Mouse (Mus musculus) lung, adult 2 months (tissue): ENCODE results near the gene Erg.

ENCODE experiments used
- CTCF ChIP-seq: fragments of 200-500 bp; IDR thresholded peaks from 2 replicates; pipeline ENCODE4 v1.5.1; 2011; ENCODE audit warnings: mild to moderate bottlenecking, low read length, control low read depth; ENCODE audit not compliant: insufficient read depth
- POLR2A ChIP-seq: fragments of 200-500 bp; IDR thresholded peaks from 2 replicates; pipeline ENCODE4 v1.6.1; 2011; ENCODE audit warnings: low read depth, mild to moderate bottlenecking, control low read depth, low read length, borderline replicate concordance; ENCODE audit errors: extremely low read depth

- TF ChIP-seq POLR2A (no peak), CTCF (no peak)
Measured at GRCm38 (mm10) chr16:95631816-95632215, 45.4 kb upstream of the Erg start.
